Mouse (Mus musculus) heart, postnatal 0 days (tissue): ENCODE measurements at regions not wholly inside any gene's neighbourhood (a gene's known extent, or its start where the extent isn't known, plus 50 kb on each side); places are given as distances from the start of the nearest gene placed in this dataset.
"Not testable (repeated sequence)": the region's sequence is repeated elsewhere in the genome, so short reads cannot be mapped to it uniquely, and the experiment has no call there.

Source experiments
- ATAC-seq: fragments of 200-750 bp; cut with Nextera tagmentation; 2 replicates; pipeline ENCODE4 v1.8.0; 2017; ENCODE audit warnings: low read depth, moderate number of reproducible peaks, moderate library complexity; ENCODE audit not compliant: insufficient read depth
- DNase-seq: peaks from one replicate; pipeline ENCODE4 v3.0.0-alpha.2; 2016; ENCODE audit warnings: low spot score
- H3K27ac ChIP-seq: fragments of 300-500 bp; sonication (generic); 2 replicates; pipeline ENCODE4 v1.5.1; 2014; ENCODE audit warnings: low read depth, mild to moderate bottlenecking
- H3K27me3 ChIP-seq: fragments of 300-500 bp; sonication (generic); 2 replicates; pipeline ENCODE4 v1.6.1; 2014; ENCODE audit warnings: low read length, mixed read lengths; ENCODE audit not compliant: control insufficient read depth, insufficient read depth
- H3K36me3 ChIP-seq: fragments of 300-500 bp; sonication (generic); replicated peaks from 2 replicates; pipeline ENCODE4 v1.6.1; 2014; ENCODE audit warnings: low read length, mixed read lengths; ENCODE audit not compliant: control insufficient read depth, insufficient read depth
- H3K4me1 ChIP-seq: fragments of 300-500 bp; sonication (generic); 2 replicates; pipeline ENCODE4 v1.6.1; 2014; ENCODE audit warnings: antibody characterized with exemption; ENCODE audit not compliant: control insufficient read depth, insufficient read depth
- H3K4me2 ChIP-seq: fragments of 300-500 bp; sonication (generic); 2 replicates; pipeline ENCODE4 v1.6.1; 2014; ENCODE audit warnings: low read depth, mild to moderate bottlenecking, low read length, moderate library complexity
- H3K4me3 ChIP-seq: fragments of 300-500 bp; sonication (generic); 2 replicates; pipeline ENCODE4 v1.5.1; 2014; ENCODE audit warnings: low read depth, low read length
- H3K9ac ChIP-seq: fragments of 300-500 bp; sonication (generic); replicated peaks from 2 replicates; pipeline ENCODE4 v1.6.1; 2014; ENCODE audit warnings: low read depth, low read length, mixed read lengths
- H3K9me3 ChIP-seq: fragments of 300-500 bp; sonication (generic); replicated peaks from 2 replicates; pipeline ENCODE4 v1.6.1; 2016; ENCODE audit warnings: low read length; ENCODE audit not compliant: control insufficient read depth
- CTCF ChIP-seq: IDR thresholded peaks from 2 replicates; pipeline ENCODE4 v1.5.1; 2016; ENCODE audit warnings: antibody characterized with exemption, control low read depth, low read depth
- EP300 ChIP-seq: IDR thresholded peaks from 2 replicates; pipeline ENCODE4 v1.6.1; 2016; ENCODE audit warnings: antibody characterized with exemption, low read depth
- WGBS: fragments of 180-500 bp; shearing (Covaris S2); extraction: QIAGEN DNeasy Blood & Tissue Kit; methylation state at CpG from one replicate; pipeline ENCODE4 v1.1.7; 2014; 5-methylcytosine and 5-hydroxymethylcytosine counted together

GRCm38 (mm10) chr8:34669146-34669545 is 557.6 kb upstream of the Gm10131 start:
- no peaks in the 10 kb centered on the region for H3K9me3 ChIP-seq
- no peaks in the 10 kb centered on the region for H3K27me3 ChIP-seq
- TF ChIP-seq CTCF = no peak
- H3K27ac ChIP-seq = no peak overlapping the region
- WGBS = 91% methylated on average over 3 of the region's 3 CpGs
- ATAC-seq (no peak), DNase-seq (no peak)
- no peak overlapping the region for H3K9ac ChIP-seq
- no peak overlapping the region for H3K4me2 ChIP-seq
- H3K4me3 ChIP-seq = no peak overlapping the region
- H3K36me3 ChIP-seq = no peaks in the 10 kb centered on the region
- H3K4me1 ChIP-seq = peaks cover 6% of the 10 kb centered on the region; the same call in 1 of the 2 replicates

DNA sequence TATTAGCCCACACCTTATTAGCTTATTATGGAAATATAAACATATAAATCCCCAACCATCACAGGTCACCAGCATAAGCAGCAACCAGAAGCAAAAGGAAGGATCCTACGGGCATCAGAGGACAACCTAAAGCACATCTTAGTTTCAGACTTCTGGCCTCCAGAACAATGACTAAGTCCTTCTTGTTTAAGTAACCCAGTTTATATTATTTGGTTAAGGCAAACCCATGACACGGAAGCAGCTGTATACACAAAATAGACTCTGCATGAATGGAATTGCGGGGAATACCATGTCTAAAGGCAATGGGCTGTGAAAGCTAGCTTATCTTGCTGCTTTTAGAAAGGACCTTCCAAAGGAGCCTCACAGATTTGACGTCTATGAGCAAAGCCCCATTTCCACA is 552.9 kb upstream of the Gm10131 start:
- Histone ChIP-seq H3K36me3 (no peaks in the 10 kb centered on the region), H3K4me3 (no peak overlapping the region), H3K9ac (no peak overlapping the region), H3K27me3 (no peaks in the 10 kb centered on the region), H3K4me1 (no peaks in the 10 kb centered on the region), H3K4me2 (no peak overlapping the region), H3K9me3 (no peaks in the 10 kb centered on the region), H3K27ac (no peak overlapping the region)
- TF ChIP-seq CTCF = no peak
- no peak for TF ChIP-seq EP300
- 74% methylated on average over 4 of the region's 4 CpGs for WGBS
- DNase-seq (no peak), ATAC-seq (no peak)

GRCm38 (mm10) chr8:34662532-34662931 is 551.0 kb upstream of the Gm10131 start:
- H3K36me3 ChIP-seq = no peaks in the 10 kb centered on the region
- no peak overlapping the region for H3K4me3 ChIP-seq
- no peaks in the 10 kb centered on the region for H3K27me3 ChIP-seq
- no peak for DNase-seq
- H3K4me2 ChIP-seq = no peak overlapping the region
- 84% methylated on average over 6 of the region's 6 CpGs for WGBS
- H3K9me3 ChIP-seq = no peaks in the 10 kb centered on the region
- H3K9ac ChIP-seq = no peak overlapping the region
- no peak overlapping the region for H3K27ac ChIP-seq
- TF ChIP-seq CTCF (no peak), EP300 (no peak)
- no peaks in the 10 kb centered on the region for H3K4me1 ChIP-seq
- ATAC-seq = no peak

- TF ChIP-seq EP300 = no peak
- TF ChIP-seq CTCF = no peak
- ATAC-seq = no peak
- 81% methylated on average over 8 of the region's 8 CpGs for WGBS
These were observed 540.2 kb upstream of the Gm10131 start for GRCm38 (mm10) chr8:34651750-34652149.

GRCm38 (mm10) chr8:34628221-34628620 is 516.7 kb upstream of the Gm10131 start:
- H3K4me3 ChIP-seq, H3K36me3 ChIP-seq, DNase-seq, H3K27me3 ChIP-seq, H3K4me2 ChIP-seq, H3K27ac ChIP-seq, ATAC-seq, H3K4me1 ChIP-seq, H3K9ac ChIP-seq, H3K9me3 ChIP-seq: not testable (repeated sequence)
- WGBS = 94% methylated on average over 2 of the region's 2 CpGs

More at GRCm38 (mm10) chr8:34651750-34652149, 540.2 kb upstream of the Gm10131 start:
- H3K27ac ChIP-seq = no peak overlapping the region
- no peaks in the 10 kb centered on the region for H3K4me1 ChIP-seq
- H3K36me3 ChIP-seq = no peaks in the 10 kb centered on the region
- peaks cover 6% of the 10 kb centered on the region for H3K9me3 ChIP-seq
- H3K4me3 ChIP-seq = no peak overlapping the region
- H3K27me3 ChIP-seq = no peaks in the 10 kb centered on the region
- DNase-seq = no peak
- no peak overlapping the region for H3K4me2 ChIP-seq
- H3K9ac ChIP-seq = no peak overlapping the region

DNA sequence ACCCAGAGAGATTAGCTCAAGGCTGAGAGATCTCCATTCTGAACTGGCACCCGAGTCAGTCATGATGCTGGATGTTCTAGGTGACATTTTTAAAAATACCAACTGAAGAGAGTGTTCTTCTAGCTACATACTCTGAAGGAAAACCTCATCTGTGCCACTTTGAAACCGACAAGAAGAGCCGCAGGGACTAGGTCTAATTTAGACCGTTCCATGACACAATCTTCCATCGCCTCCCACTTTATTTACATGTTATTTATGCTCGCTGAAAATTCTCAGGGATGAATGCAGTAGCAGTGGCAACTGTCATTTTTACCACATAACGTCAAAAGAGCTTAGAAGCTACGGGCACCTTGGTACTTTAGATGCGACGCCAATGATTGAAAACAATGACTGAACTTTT is 514.1 kb upstream of the Gm10131 start:
- H3K4me2 ChIP-seq = no peak overlapping the region
- DNase-seq (no peak), ATAC-seq (no peak)
- TF ChIP-seq CTCF (no peak), EP300 (no peak)
- H3K4me1 ChIP-seq = no peaks in the 10 kb centered on the region
- WGBS = 72% methylated on average over 10 of the region's 10 CpGs
- no peaks in the 10 kb centered on the region for H3K36me3 ChIP-seq
- H3K9ac ChIP-seq = no peak overlapping the region
- H3K27me3 ChIP-seq = no peaks in the 10 kb centered on the region
- H3K4me3 ChIP-seq = no peak overlapping the region
- H3K27ac ChIP-seq = no peak overlapping the region
- no peaks in the 10 kb centered on the region for H3K9me3 ChIP-seq
